Mouse (Mus musculus): ENCODE measurements around the gene Dnajc5g.

- TF ChIP-seq CTCF (IDR thresholded peaks at IDR 0.05; ENCODE audit: low read depth), result no peak
- no peak for TF ChIP-seq EP300 (IDR thresholded peaks at IDR 0.05; ENCODE audit: low read depth)
Observed at GRCm38 (mm10) chr5:31149781-31150180, 43.7 kb downstream of the Dnajc5g start.

Data from liver, postnatal 0 days (tissue).